Mouse (Mus musculus): Measurements from ENCODE around the gene Dand5.

Dand5 gene

GRCm38 (mm10) chr8:84822723-84823122, at the start of gene Dand5:
Gene Dand5 (minus strand): TSS chr8:84822823.
- DNase-seq (ENCODE audit: low read depth, low spot score) = no peak

- DNase-seq (ENCODE audit: low read depth, low spot score) = peak; percentile 85
These were observed 49.0 kb upstream of the Dand5 start, which contains the start of gene Syce2 for GRCm38 (mm10) chr8:84871376-84872308. Gene Syce2 (plus strand): TSS chr8:84872111.

- peak; percentile 96 for DNase-seq (ENCODE audit: low read depth, low spot score)
These were observed 34.3 kb upstream of the Dand5 start, which contains the start of gene Farsa for GRCm38 (mm10) chr8:84856864-84857441. Gene Farsa (plus strand): TSS chr8:84856989.

GRCm38 (mm10) chr8:84856434-84856833, 33.8 kb upstream of the Dand5 start:
- DNase-seq (ENCODE audit: low read depth, low spot score) = no peak

- DNase-seq (ENCODE audit: low read depth, low spot score) = peak; percentile 69
These were observed 25.2 kb upstream of the Dand5 start for GRCm38 (mm10) chr8:84847684-84848435.

GRCm38 (mm10) chr8:84846722-84847572, 24.3 kb upstream of the Dand5 start, which contains the start of gene Calr:
Gene Calr (minus strand): TSS chr8:84846934.
- DNase-seq (ENCODE audit: low read depth, low spot score) = peak; percentile 100

GRCm38 (mm10) chr8:84846094-84846721, 23.6 kb upstream of the Dand5 start:
- peak; percentile 60 for DNase-seq (ENCODE audit: low read depth, low spot score)

- DNase-seq (ENCODE audit: low read depth, low spot score) = no peak
These were observed 22.9 kb upstream of the Dand5 start for GRCm38 (mm10) chr8:84845355-84846093.

GRCm38 (mm10) chr8:84844397-84845070, 21.9 kb upstream of the Dand5 start:
- peak; percentile 61 for DNase-seq (ENCODE audit: low read depth, low spot score)

GRCm38 (mm10) chr8:84841514-84841913, 18.9 kb upstream of the Dand5 start:
- DNase-seq (ENCODE audit: low read depth, low spot score) = no peak

GRCm38 (mm10) chr8:84840248-84840999, 17.8 kb upstream of the Dand5 start, which contains the start of gene Rad23a:
Gene Rad23a (minus strand): TSS chr8:84840665.
- peak; percentile 98 for DNase-seq (ENCODE audit: low read depth, low spot score)

- DNase-seq (ENCODE audit: low read depth, low spot score) = no peak
These were observed 17.2 kb upstream of the Dand5 start for GRCm38 (mm10) chr8:84839875-84840247.

- DNase-seq (ENCODE audit: low read depth, low spot score) = no peak
These were observed 16.8 kb upstream of the Dand5 start for GRCm38 (mm10) chr8:84839411-84839810.

- no peak for DNase-seq (ENCODE audit: low read depth, low spot score)
These were observed 15.9 kb upstream of the Dand5 start for GRCm38 (mm10) chr8:84838513-84838912.

- DNase-seq (ENCODE audit: low read depth, low spot score) = no peak
These were observed 15.4 kb upstream of the Dand5 start for GRCm38 (mm10) chr8:84837912-84838470.

GRCm38 (mm10) chr8:84837149-84837911, 14.7 kb upstream of the Dand5 start:
- DNase-seq (ENCODE audit: low read depth, low spot score) = peak; percentile 57

Data from R1 (cell line).